ENCODE assay signal across 7 mouse cellular contexts in genomic region chr10:4709915-4710314, GRCm38 (mm10).
DNase-seq lines count a peak whose midpoint lies in the region; ATAC-seq lines count a peak whose summit lies in the region.

No protein-coding gene starts in this region.

- 7% methylated on average over 15 of the region's 15 CpGs for WGBS in liver, embryonic 12.5 days (ENCODE audit: insufficient replicate concordance)
- WGBS in neural tube, embryonic 13.5 days: 4% methylated on average over 15 of the region's 15 CpGs

- DNase-seq in adrenal gland, adult 2 months: peak; percentile 73
- peak; percentile 56 to 69 for DNase-seq in cerebellum, postnatal 25 days
- DNase-seq in gastrocnemius, postnatal 14 days: peak; percentile 74
- DNase-seq in kidney, adult 9 months: peak; percentile 22
- DNase-seq in yolk sac, embryonic 10.5 days (ENCODE audit: low spot score): peak; percentile 2

- H3K4me2 ChIP-seq in liver, embryonic 12.5 days: peak overlapping the region; percentile 36; the same call in 1 of the 2 replicates
- peak overlapping the region; percentile 62 for H3K4me2 ChIP-seq in neural tube, embryonic 13.5 days

- H3K9me3 ChIP-seq in liver, embryonic 12.5 days (replicated peaks): no peaks in the 10 kb centered on the region
- H3K9me3 ChIP-seq in neural tube, embryonic 13.5 days: no peaks in the 10 kb centered on the region

- H3K4me1 ChIP-seq in liver, embryonic 12.5 days: peaks cover 6% of the 10 kb centered on the region; the same call in 1 of the 2 replicates
- peaks cover 32% of the 10 kb centered on the region for H3K4me1 ChIP-seq in neural tube, embryonic 13.5 days (replicated peaks)

- H3K4me3 ChIP-seq in liver, embryonic 12.5 days: no peak overlapping the region
- peak overlapping the region; percentile 30 for H3K4me3 ChIP-seq in neural tube, embryonic 13.5 days

- intact Hi-C loops in gastrocnemius, postnatal 14 days (cut with DNase I; ENCODE audit: low total_unique reads): no loop called here

- H3K9ac ChIP-seq in liver, embryonic 12.5 days: no peak overlapping the region
- peak overlapping the region; percentile 58 for H3K9ac ChIP-seq in neural tube, embryonic 13.5 days

- ATAC-seq in liver, embryonic 12.5 days: no peak
- ATAC-seq in neural tube, embryonic 13.5 days (ENCODE audit: low read depth): no peak

- H3K27ac ChIP-seq in liver, embryonic 12.5 days: no peak overlapping the region
- no peak overlapping the region for H3K27ac ChIP-seq in neural tube, embryonic 13.5 days (replicated peaks)

- peaks cover 54% of the 10 kb centered on the region for H3K27me3 ChIP-seq in liver, embryonic 12.5 days (replicated peaks)
- peaks cover 55% of the 10 kb centered on the region for H3K27me3 ChIP-seq in neural tube, embryonic 13.5 days

- H3K36me3 ChIP-seq in liver, embryonic 12.5 days: no peaks in the 10 kb centered on the region
- H3K36me3 ChIP-seq in neural tube, embryonic 13.5 days: no peaks in the 10 kb centered on the region

Comparison
In these comparisons a context has a peak if more than half of its experiments do, and no peak if none do; other contexts are left out.
1. DNase-seq: peak in every context shown above with its lines; median percentile 74 in gastrocnemius, postnatal 14 days; 73 in adrenal gland, adult 2 months; 62 in cerebellum, postnatal 25 days; 22 in kidney, adult 9 months; 2 in yolk sac, embryonic 10.5 days.